Mouse (Mus musculus) liver, embryonic 11.5 days (tissue): ENCODE data around the gene Tmem178b. TPM values are rescaled to one million over a fixed set of nuclear protein-coding genes. Genes with fewer than 3 reads are reported as not detected.

Experiments used
- ATAC-seq: fragments of 200-750 bp; cut with Nextera tagmentation; replicated peaks from 2 replicates; pipeline ENCODE4 v1.8.0; 2017; ENCODE audit warnings: moderate number of reproducible peaks, mild to moderate bottlenecking, moderate TSS enrichment, moderate library complexity; ENCODE audit not compliant: low FRiP score
- DNase-seq: peaks from one replicate; pipeline ENCODE4 v3.0.0-alpha.2; 2017; ENCODE audit warnings: low spot score
- H3K27ac ChIP-seq: fragments of 300-500 bp; sonication (generic); 2 replicates; pipeline ENCODE4 v1.5.1; 2014; ENCODE audit warnings: mild to moderate bottlenecking, low read depth, low read length, control low read depth
- H3K27me3 ChIP-seq: fragments of 300-500 bp; sonication (generic); replicated peaks from 2 replicates; pipeline ENCODE4 v1.6.1; 2014; ENCODE audit warnings: low read length, mixed read lengths; ENCODE audit not compliant: control insufficient read depth, insufficient read depth
- H3K36me3 ChIP-seq: fragments of 300-500 bp; sonication (generic); 2 replicates; pipeline ENCODE4 v1.6.1; 2014; ENCODE audit warnings: mild to moderate bottlenecking, low read length, moderate library complexity, mixed read lengths; ENCODE audit not compliant: control insufficient read depth, insufficient read depth
- H3K4me1 ChIP-seq: fragments of 300-500 bp; sonication (generic); replicated peaks from 2 replicates; pipeline ENCODE4 v1.6.1; 2014; ENCODE audit warnings: low read length, mixed read lengths; ENCODE audit not compliant: control insufficient read depth, insufficient read depth
- H3K4me2 ChIP-seq: fragments of 300-500 bp; sonication (generic); 2 replicates; pipeline ENCODE4 v1.6.1; 2014; ENCODE audit warnings: mild to moderate bottlenecking, control low read depth, moderate library complexity
- H3K4me3 ChIP-seq: fragments of 300-500 bp; sonication (generic); 2 replicates; pipeline ENCODE4 v1.5.1; 2014; ENCODE audit warnings: low read depth, low read length, control low read depth
- H3K9ac ChIP-seq: fragments of 300-500 bp; sonication (generic); 2 replicates; pipeline ENCODE4 v1.6.1; 2014; ENCODE audit warnings: low read depth, low read length, control low read depth
- H3K9me3 ChIP-seq: fragments of 300-500 bp; sonication (generic); 2 replicates; pipeline ENCODE4 v1.6.1; 2016; ENCODE audit warnings: low read length, inconsistent platforms, mixed read lengths; ENCODE audit not compliant: control insufficient read depth
- WGBS: fragments of 180-500 bp; shearing (Covaris S2); extraction: QIAGEN DNeasy Blood & Tissue Kit; methylation state at CpG from one replicate; pipeline ENCODE4 v1.1.7; 2014; 5-methylcytosine and 5-hydroxymethylcytosine counted together
- polyA plus RNA-seq: library from polyadenylated mRNA; unstranded; fragments of >200 nt; fragmentation: Nextera tagmentation; extraction: Ambion mirVana; gene quantifications from 2 replicates; pipeline ENCODE4 v1.2.1, GENCODE M21; 2014

The Tmem178b gene
- polyA plus RNA-seq, 1 experiment from 2014 or later: 0.15 TPM

DNA sequence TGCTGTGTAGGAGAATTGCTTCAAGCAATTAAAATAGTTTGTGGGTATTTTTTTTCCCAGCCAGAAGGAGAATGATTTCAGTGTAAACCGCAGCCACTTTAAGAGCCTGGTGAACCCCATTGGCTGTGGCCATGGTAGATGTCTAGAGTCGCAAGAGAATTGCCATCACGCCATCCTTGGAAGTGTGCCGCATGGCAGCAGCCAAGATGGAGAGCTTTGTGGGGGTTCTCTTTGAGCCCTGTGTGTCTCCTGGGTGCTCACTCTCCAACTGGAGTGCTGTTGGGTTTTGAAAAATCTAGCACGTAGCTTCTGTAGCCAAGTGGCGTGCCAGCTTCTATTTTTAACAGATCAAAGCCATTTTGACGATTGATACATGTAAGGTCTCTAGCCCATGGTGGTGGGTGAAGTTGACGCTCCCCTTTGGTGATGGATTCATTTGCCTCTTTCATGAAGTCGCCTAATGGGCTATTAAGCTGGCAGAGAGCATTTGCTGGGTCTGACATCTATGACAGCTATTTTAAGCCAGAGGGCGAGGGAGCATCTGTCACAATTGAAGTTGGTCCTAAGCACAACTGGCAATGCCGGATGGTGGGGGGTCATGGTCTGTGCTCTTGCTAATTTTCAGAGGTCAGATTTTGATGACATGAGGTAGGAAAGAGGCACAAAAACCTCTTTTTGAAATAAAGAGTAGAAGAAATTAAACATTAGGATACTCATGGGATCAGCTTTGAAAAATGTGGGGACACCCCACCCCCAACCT is 133.1 kb downstream of the Tmem178b start:
- H3K9ac ChIP-seq: no peak overlapping the region
- no peaks in the 10 kb centered on the region for H3K27me3 ChIP-seq
- H3K4me2 ChIP-seq: no peak overlapping the region
- no peaks in the 10 kb centered on the region for H3K4me1 ChIP-seq
- no peak overlapping the region for H3K4me3 ChIP-seq
- ATAC-seq (no peak), DNase-seq (no peak)
- 82% methylated on average over 11 of the region's 11 CpGs for WGBS
- H3K36me3 ChIP-seq: no peaks in the 10 kb centered on the region
- no peak overlapping the region for H3K27ac ChIP-seq
- H3K9me3 ChIP-seq: no peaks in the 10 kb centered on the region

DNA sequence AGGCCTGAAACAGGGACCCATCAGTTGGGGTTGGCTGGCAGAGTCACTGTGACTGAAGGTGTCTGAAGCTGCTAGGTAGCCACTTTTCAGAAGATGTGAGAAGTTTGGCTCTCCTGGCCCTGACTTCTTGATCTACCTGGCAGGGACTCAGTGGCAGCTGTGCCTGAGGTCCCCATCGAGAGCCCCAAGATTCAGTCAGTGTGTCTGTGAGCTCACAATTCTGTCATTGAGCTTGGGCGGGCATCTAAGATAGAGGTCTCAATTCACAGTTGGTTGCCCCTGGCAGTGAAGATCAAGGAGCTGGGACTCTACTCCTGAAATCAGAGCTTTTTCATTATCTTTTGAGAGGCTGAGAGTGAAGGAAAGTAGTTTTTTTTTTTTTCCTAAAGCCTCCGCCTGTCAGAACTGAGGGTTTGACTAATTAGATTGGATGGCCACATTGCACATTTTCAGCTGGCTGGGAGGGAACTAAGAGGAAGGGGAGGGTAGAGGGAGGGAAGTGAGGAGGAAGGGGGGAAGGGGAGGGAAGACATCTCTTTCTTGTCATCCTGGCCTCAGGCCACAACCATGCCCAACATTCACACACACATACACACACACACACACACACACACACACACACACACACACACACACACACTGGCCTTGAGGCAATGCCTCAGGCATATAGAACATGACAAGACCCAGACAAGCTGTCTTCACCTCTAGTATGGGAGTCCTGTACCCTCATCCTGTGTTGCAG is 135.3 kb downstream of the Tmem178b start:
- Histone ChIP-seq H3K4me2 (no peak overlapping the region), H3K9me3 (no peaks in the 10 kb centered on the region), H3K36me3 (no peaks in the 10 kb centered on the region), H3K9ac (no peak overlapping the region), H3K4me1 (no peaks in the 10 kb centered on the region), H3K27me3 (no peaks in the 10 kb centered on the region), H3K27ac (no peak overlapping the region), H3K4me3 (no peak overlapping the region)
- WGBS: 56% methylated on average over 3 of the region's 3 CpGs
- DNase-seq: no peak
- no peak for ATAC-seq

DNA sequence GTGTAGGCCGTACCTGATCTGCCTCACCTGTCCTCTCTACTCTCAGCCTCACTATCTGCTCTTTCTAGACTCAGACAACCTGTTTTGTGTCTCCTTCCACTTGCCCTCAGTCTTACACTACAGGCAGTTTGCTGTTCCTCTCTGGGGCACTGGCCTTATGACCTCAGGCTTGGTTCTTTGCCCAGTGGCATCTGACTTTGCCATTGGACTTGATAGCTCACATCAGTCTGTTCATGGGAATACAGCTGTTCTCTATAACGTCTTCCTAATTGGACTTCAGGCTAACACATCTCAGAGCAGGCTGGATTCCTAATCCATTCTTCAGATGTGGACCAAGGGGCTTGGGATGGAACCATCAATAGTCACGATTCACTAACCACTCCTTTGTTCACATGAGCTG is 136.6 kb downstream of the Tmem178b start:
- DNase-seq (no peak), ATAC-seq (no peak)
- Histone ChIP-seq H3K4me1 (no peaks in the 10 kb centered on the region), H3K4me2 (no peak overlapping the region), H3K9ac (no peak overlapping the region), H3K27ac (no peak overlapping the region), H3K36me3 (no peaks in the 10 kb centered on the region), H3K9me3 (no peaks in the 10 kb centered on the region), H3K27me3 (no peaks in the 10 kb centered on the region), H3K4me3 (no peak overlapping the region)
- 65% methylated on average over 3 of the region's 3 CpGs for WGBS

DNA sequence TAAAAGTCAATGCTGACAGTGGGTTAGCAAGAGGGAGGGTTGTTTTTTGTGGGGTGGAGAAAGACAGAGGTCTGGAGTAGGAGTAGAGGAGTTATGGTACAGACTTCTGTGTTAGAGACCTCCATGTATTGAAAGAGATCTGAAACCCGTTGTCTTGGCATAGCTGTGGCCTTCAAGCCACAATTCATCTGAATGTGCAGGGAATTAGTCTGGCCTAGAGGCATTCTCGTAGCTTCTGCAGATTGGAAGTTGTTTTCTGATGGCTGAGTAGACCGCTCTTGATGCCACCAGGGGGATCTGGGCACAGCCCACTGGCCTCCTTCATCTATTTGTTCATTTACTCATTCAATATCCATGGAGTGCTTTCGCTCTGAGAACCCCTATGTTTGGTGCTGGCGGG is 138.0 kb downstream of the Tmem178b start:
- WGBS: 84% methylated on average over 5 of the region's 5 CpGs
- no peak for DNase-seq
- no peak overlapping the region for H3K4me2 ChIP-seq
- H3K27ac ChIP-seq: no peak overlapping the region
- H3K27me3 ChIP-seq: no peaks in the 10 kb centered on the region
- no peak overlapping the region for H3K9ac ChIP-seq
- H3K9me3 ChIP-seq: no peaks in the 10 kb centered on the region
- H3K36me3 ChIP-seq: no peaks in the 10 kb centered on the region
- H3K4me1 ChIP-seq: no peaks in the 10 kb centered on the region
- no peak for ATAC-seq
- H3K4me3 ChIP-seq: no peak overlapping the region

DNA sequence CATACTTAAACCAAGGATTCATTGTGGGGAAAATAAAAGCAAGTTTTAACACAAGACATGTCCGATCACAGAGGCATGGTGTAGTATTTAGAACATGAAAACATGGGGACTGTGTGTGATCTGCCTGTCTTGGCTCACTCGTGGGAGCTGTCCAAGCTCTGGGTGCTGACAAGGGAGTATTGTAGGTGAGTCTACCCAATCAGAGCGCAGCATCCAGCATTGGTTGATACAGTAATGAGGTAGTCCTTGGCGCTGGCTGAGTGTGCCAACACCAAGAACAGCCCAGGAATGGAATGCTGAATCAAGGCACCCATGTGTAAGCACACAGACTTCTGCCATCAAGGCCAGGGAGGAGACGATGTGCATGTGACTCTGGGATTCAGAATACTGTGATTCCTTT is 138.5 kb downstream of the Tmem178b start:
- no peaks in the 10 kb centered on the region for H3K4me1 ChIP-seq
- no peak overlapping the region for H3K4me2 ChIP-seq
- no peak overlapping the region for H3K4me3 ChIP-seq
- no peaks in the 10 kb centered on the region for H3K27me3 ChIP-seq
- no peak for DNase-seq
- H3K36me3 ChIP-seq: no peaks in the 10 kb centered on the region
- WGBS: 56% methylated on average over 5 of the region's 5 CpGs
- H3K9me3 ChIP-seq: no peaks in the 10 kb centered on the region
- no peak for ATAC-seq
- no peak overlapping the region for H3K27ac ChIP-seq
- H3K9ac ChIP-seq: no peak overlapping the region

DNA sequence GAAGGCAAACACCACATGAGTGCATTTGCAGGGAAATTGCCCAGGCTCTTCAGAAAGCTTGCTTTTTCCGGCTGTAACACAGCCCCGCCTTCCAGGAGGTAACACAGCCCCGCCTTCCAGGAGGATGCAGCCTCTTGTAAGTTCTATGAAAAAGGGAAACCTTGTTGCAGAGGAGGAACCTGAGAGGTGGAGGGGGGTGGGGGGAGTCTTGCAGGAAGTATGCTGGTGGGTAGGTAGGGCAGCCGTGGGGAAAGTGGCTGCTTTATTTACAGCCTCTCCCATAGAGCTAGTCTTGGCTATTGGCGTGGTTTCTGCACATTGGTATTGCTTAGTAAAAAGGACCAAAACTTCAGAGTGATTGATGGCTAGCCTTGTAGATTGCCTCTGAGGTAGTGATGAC is 140.3 kb downstream of the Tmem178b start:
- H3K36me3 ChIP-seq: no peaks in the 10 kb centered on the region
- no peak overlapping the region for H3K9ac ChIP-seq
- H3K4me2 ChIP-seq: no peak overlapping the region
- no peaks in the 10 kb centered on the region for H3K9me3 ChIP-seq
- no peak overlapping the region for H3K4me3 ChIP-seq
- ATAC-seq (no peak), DNase-seq (no peak)
- no peaks in the 10 kb centered on the region for H3K4me1 ChIP-seq
- H3K27me3 ChIP-seq: no peaks in the 10 kb centered on the region
- WGBS: 55% methylated on average over 5 of the region's 5 CpGs
- H3K27ac ChIP-seq: no peak overlapping the region

DNA sequence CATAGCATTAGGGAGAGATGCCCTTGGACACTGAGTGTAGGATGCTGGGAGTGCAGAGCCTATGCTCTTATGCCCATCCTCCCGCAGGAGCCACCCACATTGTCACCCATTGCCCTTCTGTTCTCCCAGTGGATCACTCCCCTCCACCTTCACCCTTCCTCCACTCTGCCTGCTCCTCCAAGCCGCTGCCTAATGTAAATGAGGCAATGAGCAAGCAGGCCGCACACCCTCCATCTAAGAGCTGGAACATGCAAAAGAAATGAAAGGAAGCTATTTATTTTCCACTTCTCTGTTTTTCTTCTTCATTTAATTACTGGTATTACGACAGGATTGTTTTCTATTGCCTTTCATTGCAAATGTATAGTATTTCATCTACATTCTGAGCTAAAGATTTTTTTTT is 142.1 kb downstream of the Tmem178b start:
- DNase-seq (no peak), ATAC-seq (no peak)
- no peaks in the 10 kb centered on the region for H3K36me3 ChIP-seq
- no peak overlapping the region for H3K9ac ChIP-seq
- 74% methylated on average over 4 of the region's 4 CpGs for WGBS
- H3K4me1 ChIP-seq: no peaks in the 10 kb centered on the region
- no peak overlapping the region for H3K4me3 ChIP-seq
- no peak overlapping the region for H3K27ac ChIP-seq
- no peaks in the 10 kb centered on the region for H3K9me3 ChIP-seq
- no peaks in the 10 kb centered on the region for H3K27me3 ChIP-seq
- no peak overlapping the region for H3K4me2 ChIP-seq

DNA sequence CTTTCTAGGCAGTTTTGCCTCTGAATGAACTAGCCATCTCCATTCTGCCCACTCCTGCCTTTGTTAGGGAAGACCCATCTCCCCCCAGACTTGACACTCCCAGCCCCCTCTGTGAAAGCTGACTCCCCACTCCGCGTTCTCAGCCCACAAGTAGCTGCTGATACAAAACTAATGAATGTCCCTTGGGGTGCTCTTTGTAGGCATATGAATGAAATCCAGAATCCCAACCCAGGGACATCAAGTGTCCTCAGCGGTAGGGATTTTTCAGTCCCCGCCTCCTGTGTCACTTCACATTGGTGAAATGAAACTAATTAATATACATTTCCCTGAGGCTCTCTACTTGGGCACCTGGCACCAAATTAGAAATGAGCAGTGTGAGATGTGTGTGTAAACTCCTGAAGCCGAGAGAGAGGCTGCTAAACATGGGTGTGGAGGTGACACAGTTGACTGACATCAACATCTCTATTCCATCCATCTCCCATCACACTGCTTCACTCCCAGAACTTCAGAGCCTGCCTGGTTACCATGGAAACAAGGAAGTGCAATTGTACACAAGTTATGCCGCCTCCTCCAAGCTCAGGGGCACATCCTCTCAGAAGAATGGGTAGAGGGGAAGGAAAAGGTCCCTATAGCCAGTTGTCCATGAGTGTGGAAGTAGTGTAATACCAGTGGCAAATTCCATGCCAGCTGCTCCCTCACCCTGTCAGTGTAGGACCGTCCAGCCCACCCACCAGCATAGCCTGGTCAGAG is 142.8 kb downstream of the Tmem178b start:
- Histone ChIP-seq H3K4me1 (no peaks in the 10 kb centered on the region), H3K4me2 (no peak overlapping the region), H3K9ac (no peak overlapping the region), H3K27me3 (no peaks in the 10 kb centered on the region), H3K36me3 (no peaks in the 10 kb centered on the region), H3K4me3 (no peak overlapping the region), H3K27ac (no peak overlapping the region), H3K9me3 (no peaks in the 10 kb centered on the region)
- DNase-seq: no peak
- ATAC-seq: no peak
- 61% methylated on average over 7 of the region's 7 CpGs for WGBS
